Mouse (Mus musculus): Measurements from ENCODE around the gene Tmem56. TPM values are rescaled to one million over a fixed set of nuclear protein-coding genes. Genes with fewer than 3 reads are reported as not detected.
A peak's percentile ranks its signal among the peaks of the same experiment; 100 is the strongest.

The Tmem56 gene
- total RNA-seq, 2 experiments from 2014 or later: 1.0 to 1.4 TPM

DNA sequence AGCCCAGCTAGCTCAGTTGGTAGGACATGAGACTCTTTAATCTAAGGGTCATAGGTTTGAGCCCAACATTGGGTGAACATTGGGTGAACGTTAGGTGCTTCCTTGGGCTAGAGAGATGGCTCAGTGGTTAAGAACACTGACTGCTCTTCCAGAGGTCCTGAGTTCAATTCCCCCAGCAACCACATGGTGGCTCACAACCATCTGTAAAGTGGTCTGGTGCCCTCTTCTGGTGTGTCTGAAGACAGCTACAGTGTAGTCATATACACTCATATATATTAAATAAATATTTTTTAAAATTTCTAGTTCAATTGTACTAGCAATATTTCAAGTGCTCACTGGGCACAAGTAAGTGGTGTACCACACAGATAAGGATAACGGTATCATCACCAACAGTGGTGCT lies 4.3 kb upstream of the Tmem56 start:
- DNase-seq: no peak
- intact Hi-C loops (cut with DNase I): no loop called here

- intact Hi-C loops (cut with DNase I): no loop called here
- no peak for DNase-seq
Observed at GRCm38 (mm10) chr3:121285219-121285618, 2.3 kb upstream of the Tmem56 start.

GRCm38 (mm10) chr3:121279679-121280078 lies 3.2 kb downstream of the Tmem56 start:
- DNase-seq: no peak
- intact Hi-C loops (cut with DNase I): no loop called here

DNA sequence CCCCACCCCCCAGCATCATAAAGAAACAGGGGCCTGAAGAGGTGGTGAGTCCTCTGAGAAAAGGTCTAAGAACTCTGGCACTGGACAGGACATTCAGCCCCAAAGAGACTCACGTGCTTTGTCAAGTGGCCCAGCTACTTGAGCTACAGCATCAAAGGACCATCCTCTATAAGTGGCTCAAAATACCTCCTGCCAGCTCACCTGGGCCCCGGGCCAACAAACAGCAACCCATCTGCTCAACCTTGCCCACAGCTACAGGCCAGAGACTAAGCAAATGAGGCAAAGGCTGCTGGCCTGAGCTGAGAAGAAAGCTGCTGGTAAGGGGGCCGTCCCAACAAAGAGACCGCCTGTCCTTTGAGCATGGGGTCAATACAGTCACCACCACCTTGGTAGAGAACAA lies 5.3 kb downstream of the Tmem56 start:
- peak; percentile 72 to 76 for DNase-seq
- intact Hi-C loops (cut with DNase I): no loop called here

DNA sequence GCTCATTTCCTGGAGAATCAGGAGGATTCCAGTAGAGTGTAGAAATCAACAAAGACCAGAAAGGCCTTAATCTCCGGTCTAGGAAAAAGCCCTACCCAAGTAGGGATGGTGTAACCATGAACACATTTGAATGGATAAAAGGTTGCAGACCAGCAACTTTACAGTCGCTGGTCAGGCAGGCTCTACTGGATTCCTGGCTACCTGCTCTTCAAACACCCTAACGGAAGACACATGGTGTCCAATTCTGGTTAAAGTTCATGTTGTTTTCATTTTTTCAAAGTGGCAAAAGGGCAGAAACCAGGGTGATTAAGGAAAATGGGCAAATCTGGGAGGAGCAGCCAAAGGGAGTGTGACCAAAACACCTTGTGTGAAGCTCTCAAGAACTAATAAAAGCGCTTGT lies 5.9 kb downstream of the Tmem56 start:
- intact Hi-C loops (cut with DNase I): no loop called here
- no peak for DNase-seq

DNA sequence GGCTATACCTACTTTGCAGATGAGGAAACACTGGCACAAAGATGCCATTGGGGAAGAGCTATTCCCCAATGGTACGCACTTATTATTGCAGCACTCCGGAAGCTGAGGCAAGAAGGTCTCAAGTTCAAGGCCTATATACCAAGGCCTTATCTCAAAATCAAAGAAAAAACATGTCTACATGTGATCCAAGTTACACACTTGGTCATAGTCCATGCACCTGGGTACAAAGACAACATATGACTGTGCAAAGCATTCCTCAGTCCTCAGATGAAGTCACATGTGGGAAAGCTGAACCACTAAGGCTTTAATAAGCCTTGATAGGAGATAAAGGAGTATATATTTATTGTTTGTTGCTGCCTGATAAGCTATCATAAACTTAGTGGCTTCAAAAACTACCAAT lies 8.9 kb downstream of the Tmem56 start:
- DNase-seq: no peak
- intact Hi-C loops (cut with DNase I): no loop called here

GRCm38 (mm10) chr3:121272577-121272976 lies 10.3 kb downstream of the Tmem56 start:
- intact Hi-C loops (cut with DNase I): no loop called here
- no peak for DNase-seq

- intact Hi-C loops (cut with DNase I): no loop called here
Observed at GRCm38 (mm10) chr3:121267283-121267682, 15.6 kb downstream of the Tmem56 start.

GRCm38 (mm10) chr3:121264242-121264641 lies 18.7 kb downstream of the Tmem56 start:
- DNase-seq: no peak
- intact Hi-C loops (cut with DNase I): loop anchor here (5.0 kb wide), 1 partner anchor 92 kb away; the partner anchor contains the start of gene Rwdd3

More at GRCm38 (mm10) chr3:121267283-121267682, 15.6 kb downstream of the Tmem56 start:
- DNase-seq: no peak

- intact Hi-C loops (cut with DNase I): loop anchor here (5.0 kb wide), 1 partner anchor 91 kb away; the partner anchor contains the start of gene Rwdd3
- DNase-seq: peak; percentile 29 to 46
Observed at GRCm38 (mm10) chr3:121263205-121263548, 19.7 kb downstream of the Tmem56 start.

- DNase-seq: peak; percentile 58 to 61
- intact Hi-C loops (cut with DNase I): loop anchor here (5.0 kb wide), 1 partner anchor 90 kb away; the partner anchor contains the start of gene Rwdd3
Observed at GRCm38 (mm10) chr3:121262521-121263204, 20.2 kb downstream of the Tmem56 start.

- intact Hi-C loops (cut with DNase I): loop anchor here (5.0 kb wide), 1 partner anchor 90 kb away; the partner anchor contains the start of gene Rwdd3
- no peak for DNase-seq
Observed at GRCm38 (mm10) chr3:121261939-121262520, 20.9 kb downstream of the Tmem56 start.

GRCm38 (mm10) chr3:121261251-121261650 lies 21.6 kb downstream of the Tmem56 start:
- intact Hi-C loops (cut with DNase I): loop anchor here (5.0 kb wide), 1 partner anchor 89 kb away; the partner anchor contains the start of gene Rwdd3
- DNase-seq: no peak

GRCm38 (mm10) chr3:121260831-121261230 lies 22.1 kb downstream of the Tmem56 start:
- intact Hi-C loops (cut with DNase I): loop anchor here (5.0 kb wide), 1 partner anchor 89 kb away; the partner anchor contains the start of gene Rwdd3

GRCm38 (mm10) chr3:121260041-121260440 lies 22.9 kb downstream of the Tmem56 start:
- no peak for DNase-seq
- intact Hi-C loops (cut with DNase I): loop anchor here (5.0 kb wide), 1 partner anchor 88 kb away; the partner anchor contains the start of gene Rwdd3

More at GRCm38 (mm10) chr3:121260831-121261230, 22.1 kb downstream of the Tmem56 start:
- no peak for DNase-seq

- peak; percentile 24 to 27 for DNase-seq
- intact Hi-C loops (cut with DNase I): no loop called here
Observed at GRCm38 (mm10) chr3:121258521-121259478, 24.1 kb downstream of the Tmem56 start.

GRCm38 (mm10) chr3:121257418-121257817 lies 25.5 kb downstream of the Tmem56 start:
- intact Hi-C loops (cut with DNase I): no loop called here
- DNase-seq: no peak

GRCm38 (mm10) chr3:121256131-121256530 lies 26.8 kb downstream of the Tmem56 start:
- intact Hi-C loops (cut with DNase I): no loop called here
- no peak for DNase-seq

DNA sequence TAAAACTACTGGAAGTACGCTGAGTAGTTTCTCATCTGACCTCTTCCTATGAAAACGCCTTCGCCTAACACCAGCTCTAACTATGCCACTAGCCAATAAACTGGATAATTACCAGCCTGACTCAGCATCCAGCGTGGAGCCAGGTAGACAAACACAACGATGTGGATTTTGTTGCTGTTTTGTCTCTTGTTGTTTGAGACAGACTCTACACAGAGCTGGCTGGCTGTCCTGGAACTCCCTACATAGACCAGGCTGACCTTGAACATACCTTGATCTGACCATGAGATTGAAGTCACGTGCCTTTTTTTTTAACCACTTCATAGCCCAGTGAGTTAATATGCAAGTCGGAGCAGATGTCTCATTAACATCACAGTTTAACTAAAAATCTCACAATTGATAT lies 27.4 kb downstream of the Tmem56 start:
- intact Hi-C loops (cut with DNase I): no loop called here
- DNase-seq: no peak

DNA sequence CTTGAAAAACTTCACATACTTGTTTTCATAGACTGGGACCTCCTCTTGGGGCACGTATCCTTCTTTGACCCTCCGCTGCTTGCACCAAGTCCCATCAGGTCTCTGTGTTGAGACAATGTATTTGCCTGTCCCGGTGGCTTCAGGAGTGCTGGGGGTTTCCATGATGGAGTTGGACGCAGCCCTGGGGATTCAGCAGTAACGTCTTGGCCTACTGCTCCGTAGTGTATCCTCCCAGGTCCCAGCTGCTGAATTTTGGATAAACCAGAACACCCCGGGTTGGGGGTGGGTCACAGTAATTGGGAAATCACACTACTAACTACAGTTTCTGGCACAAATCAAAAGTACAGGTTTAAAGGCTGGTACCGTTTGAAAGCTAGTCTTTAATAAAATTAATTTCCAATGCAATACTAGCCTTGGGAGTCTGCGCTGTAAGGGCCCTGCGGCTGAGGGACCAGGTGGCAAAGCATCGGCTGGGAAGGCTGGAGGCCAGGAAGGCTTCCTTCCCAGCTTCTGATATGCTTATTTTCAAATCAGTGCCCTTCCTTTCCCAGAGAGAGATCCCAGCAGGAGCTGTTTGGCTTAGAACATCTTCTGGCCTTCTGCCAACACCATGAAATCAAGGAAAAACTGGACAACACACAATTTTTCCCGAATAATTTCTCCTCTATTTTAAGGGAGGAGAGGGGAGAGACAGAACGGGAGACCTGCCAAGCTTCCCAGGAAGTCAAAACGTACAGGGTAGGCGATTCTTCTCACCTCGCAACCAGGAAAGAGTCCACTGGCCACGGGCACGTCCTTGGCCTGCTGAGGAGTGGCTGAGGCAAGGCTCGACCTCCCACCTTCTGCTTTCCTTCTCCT lies 32.1 kb downstream of the Tmem56 start:
- intact Hi-C loops (cut with DNase I): no loop called here
- DNase-seq: peak; percentile 16 to 37
